Mouse (Mus musculus) CH12.LX (cell line): ENCODE data around the gene Gcnt7. TPM values are rescaled to one million over a fixed set of nuclear protein-coding genes. Genes with fewer than 3 reads are reported as not detected.

ENCODE experiments used
- DNase-seq: peaks from one replicate; pipeline ENCODE4 v3.0.0-alpha.2; 2013; ENCODE audit errors: extremely low read depth
- H3K27ac ChIP-seq: 2 replicates; pipeline ENCODE4 v1.5.1; 2012; ENCODE audit warnings: low read depth, mild to moderate bottlenecking, control low read depth, moderate library complexity; ENCODE audit not compliant: insufficient read depth
- H3K27me3 ChIP-seq: replicated peaks from 2 replicates; pipeline ENCODE3; 2012; ENCODE audit warnings: inconsistent platforms
- H3K36me3 ChIP-seq, 2 experiments: replicated peaks in 1 of 2; 2 replicates each; pipeline versions ENCODE3 to v1.6.1; 2012; ENCODE audit warnings: inconsistent platforms in 1 of 2, low read length in 1 of 2, mild to moderate bottlenecking in 1 of 2, mixed read lengths in 1 of 2, moderate library complexity in 1 of 2; ENCODE audit not compliant: control insufficient read depth in 1 of 2, insufficient read depth in 1 of 2
- H3K4me1 ChIP-seq, 2 experiments: 2 replicates each; pipeline ENCODE4 v1.6.1; 2012; ENCODE audit warnings: inconsistent platforms in 1 of 2, moderate library complexity in 1 of 2; ENCODE audit not compliant: insufficient read depth in 2 of 2, control insufficient read depth in 1 of 2
- H3K4me2 ChIP-seq: 2 replicates; pipeline ENCODE4 v1.6.1; 2012; ENCODE audit warnings: low read depth, mild to moderate bottlenecking, control low read depth; ENCODE audit not compliant: poor library complexity, insufficient read depth, severe bottlenecking
- H3K4me3 ChIP-seq, 3 experiments: fragments of 150-350 bp in 1 of 3; sonication (generic) in 1 of 3; replicated peaks in 1 of 3; 2 replicates each; pipeline versions ENCODE3 to v1.5.1; 2011 to 2012; ENCODE audit warnings: low read depth in 2 of 3, low read length in 2 of 3, mild to moderate bottlenecking in 2 of 3, moderate library complexity in 2 of 3, control low read depth in 1 of 3, improper control_type of control experiment in 1 of 3, inconsistent platforms in 1 of 3, mixed read lengths in 1 of 3; ENCODE audit not compliant: poor library complexity in 1 of 3
- H3K79me2 ChIP-seq: replicated peaks from 2 replicates; pipeline ENCODE4 v1.6.1; 2012; ENCODE audit warnings: mild to moderate bottlenecking, moderate library complexity; ENCODE audit not compliant: control insufficient read depth, poor library complexity, insufficient read depth, severe bottlenecking; ENCODE audit errors: extremely low read depth
- H3K9ac ChIP-seq: 2 replicates; pipeline ENCODE4 v1.6.1; 2012; ENCODE audit warnings: low read depth, mild to moderate bottlenecking, control low read depth, moderate library complexity; ENCODE audit not compliant: insufficient read depth
- H3K9me3 ChIP-seq: replicated peaks from 2 replicates; pipeline ENCODE3; 2012; ENCODE audit warnings: low read length, inconsistent platforms, mixed read lengths
- BHLHE40 ChIP-seq: IDR thresholded peaks from 2 replicates; pipeline ENCODE4 v1.6.1; 2011; ENCODE audit warnings: mild to moderate bottlenecking, low read depth, low read length, improper control_type of control experiment
- CHD2 ChIP-seq: IDR thresholded peaks from 2 replicates; pipeline ENCODE4 v1.6.1; 2011; ENCODE audit warnings: low read length, improper control_type of control experiment
- EP300 ChIP-seq: IDR thresholded peaks from 2 replicates; pipeline ENCODE4 v1.6.1; 2011; ENCODE audit warnings: low read length, improper control_type of control experiment
- ETS1 ChIP-seq: conservative IDR thresholded peaks from 2 replicates; pipeline ENCODE4 v1.6.1; 2012; ENCODE audit warnings: low read depth, mild to moderate bottlenecking, inconsistent platforms, low read length, improper control_type of control experiment, moderate library complexity
- GABPA ChIP-seq: IDR thresholded peaks from 2 replicates; pipeline ENCODE4 v1.6.1; 2012; ENCODE audit warnings: low read depth, low read length, improper control_type of control experiment, inconsistent platforms; ENCODE audit not compliant: insufficient replicate concordance
- JUND ChIP-seq: conservative IDR thresholded peaks from 2 replicates; pipeline ENCODE4 v1.6.1; 2011; ENCODE audit warnings: low read depth, low read length, improper control_type of control experiment
- MAFK ChIP-seq: IDR thresholded peaks from 2 replicates; pipeline ENCODE4 v1.6.1; 2011; ENCODE audit warnings: low read length, improper control_type of control experiment; ENCODE audit not compliant: insufficient replicate concordance
- MAX ChIP-seq: IDR thresholded peaks from 2 replicates; pipeline ENCODE4 v1.6.1; 2011; ENCODE audit warnings: low read length, improper control_type of control experiment
- NRF1 ChIP-seq: IDR thresholded peaks from 2 replicates; pipeline ENCODE4 v1.6.1; 2014; ENCODE audit warnings: low read depth, mild to moderate bottlenecking, inconsistent platforms, low read length, improper control_type of control experiment, moderate library complexity
- POLR2AphosphoS2 ChIP-seq: IDR thresholded peaks from 2 replicates; pipeline ENCODE4 v1.6.1; 2011; ENCODE audit warnings: low read depth, low read length, improper control_type of control experiment
- RAD21 ChIP-seq: IDR thresholded peaks from 2 replicates; pipeline ENCODE4 v1.6.1; 2011; ENCODE audit warnings: low read depth, mild to moderate bottlenecking, low read length, improper control_type of control experiment, moderate library complexity
- RCOR1 ChIP-seq: conservative IDR thresholded peaks from 2 replicates; pipeline ENCODE4 v1.6.1; 2012; ENCODE audit warnings: low read depth, mild to moderate bottlenecking, inconsistent platforms, low read length, improper control_type of control experiment
- SIN3A ChIP-seq: IDR thresholded peaks from 2 replicates; pipeline ENCODE4 v1.6.1; 2012; ENCODE audit warnings: low read length, improper control_type of control experiment, inconsistent platforms
- TCF12 ChIP-seq: IDR thresholded peaks from 2 replicates; pipeline ENCODE4 v1.6.1; 2014; ENCODE audit warnings: low read depth, mild to moderate bottlenecking, inconsistent platforms, low read length, improper control_type of control experiment
- USF1 ChIP-seq: IDR thresholded peaks from 2 replicates; pipeline ENCODE4 v1.6.1; 2014; ENCODE audit warnings: low read depth, mild to moderate bottlenecking, inconsistent platforms, low read length, improper control_type of control experiment
- dilution Hi-C: fragments of 300-500 bp; cut with MboI; formaldehyde crosslinking; loops from 2 replicates; pipeline ENCODE4 v1.14.3; 2020; ENCODE audit warnings: low sequenced_read_pairs; ENCODE audit not compliant: extremely low pct_unique_long_range_greater_than_20kb, extremely low pct_ligation_motif_present
- in situ Hi-C: fragments of 300-500 bp; cut with MboI; formaldehyde crosslinking; loops from 3 replicates; pipeline ENCODE4 v1.14.3; 2019; ENCODE audit warnings: low sequenced_read_pairs, low pct_ligation_motif_present, low pct_unique_long_range_greater_than_20kb, mixed read lengths
- polyA plus RNA-seq: library from polyadenylated mRNA; unstranded; fragments of >175 nt; gene quantifications from 2 replicates; pipeline ENCODE4 v1.2.1, GENCODE M21; 2012; ENCODE audit warnings: low read depth; ENCODE audit not compliant: insufficient read length
- total RNA-seq, 2 experiments: library from RNA; depleted of rRNA; stranded (reverse); fragments of 300-350 nt in 1 of 2; fragments of >200 nt in 1 of 2; gene quantifications; 2 replicates each; pipeline ENCODE4 v1.2.3; 2012 to 2014

The Gcnt7 gene
- total and polyA plus RNA-seq, 3 experiments, result 0.17 to 0.21 TPM; not detected in 1

GRCm38 (mm10) chr2:172433746-172434145 is 24.6 kb downstream of the Gcnt7 start:
- dilution Hi-C loops, result no loop called here
- Histone ChIP-seq H3K9me3 (no peaks in the 10 kb centered on the region), H3K79me2 (no peaks in the 10 kb centered on the region), H3K4me3 (no peak overlapping the region), H3K9ac (no peak overlapping the region), H3K4me2 (peak overlapping the region; percentile 31), H3K27ac (0 out of 2 replicates have a peak overlapping the region, but pooled peaks have one; percentile 14), H3K4me1 (peaks cover 21 to 51% of the 10 kb centered on the region in 2 experiments), H3K27me3 (no peaks in the 10 kb centered on the region), H3K36me3 (peaks cover 26 to 36% of the 10 kb centered on the region in 2 experiments)
- in situ Hi-C loops, result no loop called here
- DNase-seq, result peak; percentile 87
- TF ChIP-seq EP300 (peak; percentile 42; the same call in 1 of the 2 replicates), RCOR1 (no peak), BHLHE40 (peak; percentile 39; the same call in 1 of the 2 replicates), TCF12 (peak; percentile 66; the same call in 1 of the 2 replicates), SIN3A (peak; percentile 36; the same call in 1 of the 2 replicates), ETS1 (peak; percentile 71), RAD21 (no peak), MAX (peak; percentile 29; the same call in 1 of the 2 replicates)

DNA sequence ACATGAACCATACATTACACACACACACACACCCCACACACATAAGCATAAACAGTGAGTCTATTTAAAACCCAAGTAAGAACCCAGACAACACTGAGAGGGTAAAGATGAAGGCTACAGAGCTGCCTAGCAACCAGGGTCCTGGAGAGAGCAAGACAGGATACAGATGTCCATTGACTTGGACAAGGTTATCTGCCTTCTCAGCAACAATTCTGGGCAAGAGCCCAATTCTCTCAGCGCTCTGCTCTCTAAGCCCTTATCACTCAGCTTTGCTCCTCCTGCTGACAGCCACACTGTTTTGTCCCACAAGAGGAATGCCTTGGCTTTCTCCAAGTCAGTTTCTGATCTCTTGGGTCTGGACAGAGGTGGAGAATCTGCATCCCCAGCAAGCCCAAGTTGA is 27.8 kb downstream of the Gcnt7 start:
- dilution Hi-C loops, result no loop called here
- DNase-seq, result no peak
- H3K36me3 ChIP-seq, result peaks cover 49 to 67% of the 10 kb centered on the region in 2 experiments

GRCm38 (mm10) chr2:172418208-172418607 is 40.2 kb downstream of the Gcnt7 start:
- dilution Hi-C loops, result no loop called here
- Histone ChIP-seq H3K36me3 (peaks cover 6 to 38% of the 10 kb centered on the region in 2 experiments), H3K27me3 (no peaks in the 10 kb centered on the region)

More for the DNA sequence above, 27.8 kb downstream of the Gcnt7 start:
- Histone ChIP-seq H3K9ac (no peak overlapping the region), H3K9me3 (no peaks in the 10 kb centered on the region), H3K79me2 (no peaks in the 10 kb centered on the region), H3K4me2 (no peak overlapping the region), H3K4me3 (no peak overlapping the region), H3K27me3 (no peaks in the 10 kb centered on the region), H3K4me1 (peaks cover 19 to 33% of the 10 kb centered on the region in 2 experiments), H3K27ac (no peak overlapping the region)
- TF ChIP-seq GABPA (no peak), USF1 (no peak), EP300 (no peak), MAX (no peak), JUND (no peak), POLR2AphosphoS2 (no peak)
- in situ Hi-C loops, result no loop called here

More at GRCm38 (mm10) chr2:172418208-172418607, 40.2 kb downstream of the Gcnt7 start:
- DNase-seq, result peak; percentile 47
- TF ChIP-seq CHD2, result 0 out of 2 replicates have a peak, but pooled peaks have one; percentile 4
- 0 out of 2 replicates have a peak, but pooled peaks have one; percentile 8 for TF ChIP-seq NRF1
- peak; percentile 72 for TF ChIP-seq EP300
- no peak for TF ChIP-seq MAFK
- TF ChIP-seq MAX, result no peak
- peak; percentile 56; the same call in 1 of the 2 replicates for TF ChIP-seq ETS1
- H3K4me1 ChIP-seq, result peaks cover 28 to 77% of the 10 kb centered on the region in 2 experiments
- H3K9ac ChIP-seq, result no peak overlapping the region
- H3K27ac ChIP-seq, result peak overlapping the region; percentile 43
- no peaks in the 10 kb centered on the region for H3K9me3 ChIP-seq
- H3K79me2 ChIP-seq, result no peaks in the 10 kb centered on the region
- in situ Hi-C loops, result no loop called here
- H3K4me3 ChIP-seq, result no peak overlapping the region
- H3K4me2 ChIP-seq, result no peak overlapping the region
